Mouse (Mus musculus): ENCODE results near the gene Hacl1.

The Hacl1 gene

GRCm38 (mm10) chr14:31661671-31662554 is 20.8 kb upstream of the Hacl1 start:
- peak; percentile 89 for DNase-seq

DNA sequence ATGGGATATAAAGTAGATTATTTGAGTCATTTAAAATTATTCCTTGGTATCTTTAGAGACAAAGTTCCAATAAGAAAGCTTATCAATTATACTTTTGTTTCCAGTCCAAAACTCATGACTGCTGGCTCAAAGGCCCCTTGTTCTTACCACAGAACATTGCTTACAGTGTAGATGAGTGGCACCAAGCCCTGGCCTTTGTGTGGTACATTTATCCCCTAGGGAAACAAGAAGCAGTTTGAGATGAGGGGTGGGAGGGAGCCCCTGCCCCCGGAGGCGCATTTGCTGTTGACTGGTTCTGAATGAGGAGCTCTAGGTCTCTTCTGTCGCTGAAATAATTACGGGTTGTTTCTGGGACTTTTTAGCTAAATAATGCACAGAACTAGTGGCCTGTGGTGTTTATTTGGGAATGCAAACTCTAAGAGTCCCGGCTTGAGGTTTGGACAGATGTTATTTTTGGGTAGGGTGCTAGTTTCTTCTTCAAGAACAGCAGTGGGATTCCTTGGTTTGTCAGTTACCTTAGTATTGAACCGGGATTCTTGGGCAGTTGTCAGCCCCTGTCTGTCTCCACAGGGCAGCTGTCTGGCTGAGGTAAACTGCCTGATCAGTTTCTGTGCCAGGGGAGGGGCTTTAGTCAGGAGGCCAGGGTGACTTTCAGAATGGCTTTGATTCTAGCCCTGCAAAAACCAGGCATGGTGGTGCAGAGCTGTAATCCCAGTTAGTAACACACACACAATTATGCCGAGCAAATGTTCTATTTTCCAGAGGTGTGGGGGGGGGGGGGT is 19.4 kb upstream of the Hacl1 start:
- no peak for DNase-seq

GRCm38 (mm10) chr14:31659501-31660181 is 18.6 kb upstream of the Hacl1 start:
- no peak for DNase-seq

DNA sequence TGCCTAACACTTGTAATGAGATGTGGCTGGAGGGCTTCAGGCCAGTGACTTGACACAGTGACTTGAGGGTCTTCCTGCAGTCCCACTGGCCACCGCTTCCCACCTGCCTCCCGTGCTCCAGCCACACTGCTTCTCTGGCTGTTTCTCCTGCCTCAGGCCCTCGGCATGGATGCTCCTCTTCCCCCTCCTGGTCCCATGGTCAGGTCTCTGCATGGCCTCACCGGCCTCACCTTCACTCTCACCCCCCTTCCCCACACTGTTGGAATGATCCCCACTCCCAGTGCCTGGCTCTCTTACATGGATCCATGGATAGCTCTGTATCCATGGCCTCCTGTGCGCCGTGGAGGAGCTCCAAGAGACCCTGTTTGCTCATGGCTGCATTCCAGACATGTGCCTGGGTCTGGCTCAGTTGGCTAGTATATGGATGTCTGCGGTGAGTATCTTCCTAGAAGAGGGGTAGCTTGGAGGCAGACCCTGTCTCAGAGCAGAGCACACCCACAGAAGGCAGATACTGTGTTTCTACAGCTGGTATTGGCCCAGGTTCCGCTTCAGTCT is 17.1 kb upstream of the Hacl1 start:
- no peak for DNase-seq

- peak; percentile 80 to 86 for DNase-seq
Observed at GRCm38 (mm10) chr14:31656857-31657645, 16.0 kb upstream of the Hacl1 start.

DNA sequence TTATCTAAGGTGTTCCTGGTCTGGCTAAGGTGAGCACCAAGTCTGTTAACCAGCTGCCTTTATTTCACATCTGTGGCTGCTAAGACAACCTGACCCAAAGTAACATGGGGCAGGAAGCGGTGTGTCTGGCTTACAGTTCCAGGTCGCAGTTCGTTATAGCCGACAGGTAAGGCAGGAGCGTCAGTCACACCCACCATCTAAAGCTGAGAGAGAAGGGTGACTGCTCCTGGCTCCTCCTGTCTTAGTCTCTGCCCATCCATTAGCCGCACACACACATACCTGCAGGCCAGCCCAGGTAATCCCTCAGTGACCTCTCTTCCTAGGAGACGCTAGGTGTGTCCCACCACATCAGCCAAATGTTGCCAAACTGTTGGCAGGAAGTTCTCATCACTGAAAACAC is 15.3 kb upstream of the Hacl1 start:
- DNase-seq, result no peak

- DNase-seq, result no peak
Observed at GRCm38 (mm10) chr14:31655406-31655805, 14.3 kb upstream of the Hacl1 start.

DNA sequence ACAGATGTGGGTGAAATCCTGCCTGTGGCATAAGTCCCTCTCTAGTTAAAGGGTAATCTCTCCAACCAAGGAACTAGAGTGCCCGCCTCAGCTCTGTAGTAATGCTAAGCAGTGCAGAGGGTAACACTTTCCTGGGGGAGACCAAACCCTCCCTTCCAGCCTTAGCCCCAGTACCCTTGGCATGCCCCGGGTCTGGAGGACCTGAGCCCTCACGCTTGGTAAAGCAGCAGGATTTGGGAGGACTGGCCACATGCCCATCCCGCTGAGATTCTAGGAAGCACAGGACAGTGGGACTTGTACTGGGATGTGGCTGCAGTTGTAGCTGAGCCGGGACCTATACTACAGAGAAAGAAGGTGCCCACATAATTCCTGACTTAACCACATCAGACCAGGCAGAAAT is 13.7 kb upstream of the Hacl1 start:
- peak in 1 of 2 experiments; percentile 27 for DNase-seq

GRCm38 (mm10) chr14:31653101-31653875 is 12.2 kb upstream of the Hacl1 start:
- no peak for DNase-seq

GRCm38 (mm10) chr14:31652624-31653023 is 11.5 kb upstream of the Hacl1 start:
- DNase-seq, result no peak

DNA sequence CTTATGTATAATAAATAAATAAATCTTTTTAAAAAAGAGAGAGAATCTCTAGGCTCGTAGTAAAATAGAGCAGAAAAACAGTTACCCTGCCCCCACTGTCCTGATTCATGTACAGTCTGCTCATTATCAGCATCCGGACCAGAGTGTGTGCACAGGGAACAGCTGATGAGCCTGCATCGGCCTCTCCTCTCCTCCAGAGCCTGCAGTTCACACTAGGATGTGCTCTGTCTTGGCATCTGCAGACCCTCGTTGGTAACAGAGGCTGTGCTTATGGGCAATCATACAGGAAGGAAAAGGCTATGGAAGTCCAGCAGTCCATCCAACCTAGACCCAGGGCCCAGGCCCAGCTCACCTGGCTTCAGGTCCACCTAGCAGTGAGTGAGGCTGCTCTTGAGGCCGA is 11.0 kb upstream of the Hacl1 start:
- DNase-seq, result no peak

DNA sequence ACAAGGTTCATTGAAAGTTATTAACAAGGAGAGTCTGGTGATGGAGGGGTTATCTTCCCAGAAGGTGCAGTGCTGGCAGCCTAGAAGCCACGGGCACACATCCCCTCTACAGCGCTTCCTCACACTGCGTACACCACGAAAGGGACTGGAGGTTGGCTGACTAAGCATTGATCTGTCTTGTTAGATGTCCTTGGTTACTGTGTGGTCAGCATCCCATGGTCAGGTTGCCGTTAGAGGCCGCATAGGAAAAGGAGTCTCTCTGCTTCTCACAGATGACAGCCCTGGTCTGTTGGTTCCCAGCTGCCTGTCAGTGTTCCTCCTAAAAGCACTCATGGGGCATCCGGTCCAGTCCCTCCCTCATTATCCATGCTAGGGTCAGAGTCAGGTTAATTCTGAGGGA is 10.1 kb upstream of the Hacl1 start:
- no peak for DNase-seq

GRCm38 (mm10) chr14:31650347-31650746 is 9.3 kb upstream of the Hacl1 start:
- DNase-seq, result no peak

DNA sequence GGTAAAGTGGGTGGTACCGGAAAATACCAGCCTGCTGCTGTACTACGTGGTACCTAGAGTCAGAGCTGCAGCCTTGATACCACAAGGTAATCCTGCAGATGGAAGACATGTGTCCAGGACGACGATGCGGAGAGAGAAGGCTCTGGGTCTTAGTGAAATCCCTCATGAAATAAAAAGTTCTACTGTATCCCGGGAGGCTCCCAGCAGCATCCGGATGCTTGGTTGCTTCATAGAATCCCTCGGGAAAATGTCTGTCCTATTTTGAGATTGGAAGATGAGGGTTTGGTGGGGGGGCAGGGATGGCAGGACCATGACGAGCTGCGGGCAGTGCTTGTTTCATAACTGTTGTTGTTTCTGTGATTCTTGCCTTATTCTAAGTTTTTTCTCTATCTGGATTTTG is 6.9 kb upstream of the Hacl1 start:
- no peak for DNase-seq

DNA sequence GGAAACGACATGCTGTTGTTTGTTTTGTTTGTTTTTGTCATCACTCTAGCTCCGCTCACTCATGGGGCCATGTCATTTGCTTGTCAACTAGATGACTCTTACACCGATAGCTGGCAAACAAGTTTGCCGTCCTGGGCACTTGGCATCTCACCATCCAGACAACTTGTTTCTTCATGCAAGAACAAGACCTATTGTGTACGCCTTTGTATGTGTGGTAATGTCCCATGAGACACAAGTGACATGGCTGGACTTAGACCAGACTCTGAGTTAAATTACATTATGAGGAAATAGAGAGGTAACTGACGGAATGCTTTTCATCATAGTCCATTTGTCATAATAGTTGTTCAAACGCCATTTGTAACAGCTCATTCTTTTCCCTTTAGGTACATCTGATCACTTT is 4.8 kb upstream of the Hacl1 start:
- no peak for DNase-seq

GRCm38 (mm10) chr14:31644931-31645547 is 4.0 kb upstream of the Hacl1 start:
- DNase-seq, result no peak

DNA sequence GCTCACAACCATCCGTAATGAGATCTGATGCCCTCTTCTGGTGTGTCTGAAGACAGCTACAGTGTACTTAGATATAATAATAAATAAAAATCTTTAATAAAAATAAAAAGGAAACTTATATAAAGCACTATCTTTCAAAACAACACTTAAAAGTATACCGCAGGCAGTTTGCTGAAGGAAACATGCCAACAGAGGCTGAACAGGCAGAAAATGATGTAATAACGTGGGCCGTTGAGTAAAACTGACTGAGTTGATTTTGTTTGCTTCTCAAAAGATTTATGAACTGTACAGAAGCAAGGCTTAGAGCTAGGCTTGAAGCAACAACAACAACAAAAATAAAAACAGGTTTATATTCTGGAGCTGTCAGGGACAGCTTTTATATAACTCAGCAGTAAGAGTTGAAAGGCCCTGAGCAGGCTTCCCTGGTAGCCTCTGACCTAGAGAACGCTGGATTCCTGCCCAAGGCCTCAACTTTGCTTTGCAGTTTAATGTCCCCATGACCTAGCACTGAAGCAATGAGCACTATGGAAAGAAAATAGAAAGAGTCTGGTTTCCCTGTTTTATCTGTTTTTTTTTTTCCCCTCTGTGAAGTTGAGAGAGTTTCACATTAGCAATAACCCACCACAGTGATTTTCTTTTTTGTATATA is 3.2 kb upstream of the Hacl1 start:
- no peak for DNase-seq

GRCm38 (mm10) chr14:31641506-31642155 is 545 bp upstream of the Hacl1 start:
- DNase-seq, result no peak

DNA sequence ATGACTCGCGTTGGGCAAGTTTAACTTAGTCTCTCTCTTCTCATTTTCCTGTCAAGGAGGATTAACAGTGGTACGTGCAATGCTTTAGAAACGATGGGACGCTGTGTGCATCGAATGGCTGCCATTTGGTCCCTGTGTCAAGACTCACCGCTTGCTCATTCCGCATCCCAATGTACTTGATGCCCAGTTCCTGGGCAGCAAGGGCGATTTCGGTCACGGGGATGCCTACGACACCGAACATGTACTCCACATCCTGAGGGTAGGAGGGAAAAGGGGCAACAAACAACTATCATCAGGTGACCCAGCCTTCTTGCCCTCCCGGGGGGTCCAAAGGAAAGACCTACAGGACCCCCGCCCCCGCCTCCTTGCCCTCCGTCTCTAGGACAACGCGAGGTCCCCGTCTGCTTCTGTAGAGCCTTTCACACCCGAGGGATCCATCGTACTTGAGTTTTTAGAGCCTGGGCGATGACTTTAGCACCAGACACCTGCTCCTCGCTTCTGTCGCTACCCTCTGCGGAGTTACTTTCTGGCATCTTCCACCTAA is 668 bp downstream of the Hacl1 start, which contains the start of gene Gm49387:
Gene Gm49387 (minus strand): TSS at position 533 of the 544 bp plus-strand sequence.
- peak in 1 of 2 experiments; percentile 37 for DNase-seq
